Mouse (Mus musculus) embryo, embryonic 10.5 days (tissue): ENCODE measurements around the gene Evi5.
"Not testable (repeated sequence)": the region's sequence is repeated elsewhere in the genome, so short reads cannot be mapped to it uniquely, and the experiment has no call there.

Experiments used
- DNase-seq: peaks from one replicate; pipeline ENCODE4 v3.0.0-alpha.2; 2015; ENCODE audit warnings: low spot score

Gene Evi5

GRCm38 (mm10) chr5:107874561-107875260 lies at the start of gene Evi5:
Gene Evi5 (minus strand): TSS chr5:107875107.
- no peak for DNase-seq

- no peak for DNase-seq
Measured at GRCm38 (mm10) chr5:107924564-107924963, 49.7 kb upstream of the Evi5 start.

GRCm38 (mm10) chr5:107922836-107923235 lies 47.9 kb upstream of the Evi5 start:
- DNase-seq = no peak

- peak; percentile 88 for DNase-seq
Measured at GRCm38 (mm10) chr5:107921400-107922252, 46.7 kb upstream of the Evi5 start.

- DNase-seq = no peak
Measured at GRCm38 (mm10) chr5:107915280-107915679, 40.4 kb upstream of the Evi5 start.

- no peak for DNase-seq
Measured at GRCm38 (mm10) chr5:107911012-107911411, 36.1 kb upstream of the Evi5 start.

- DNase-seq = no peak
Measured at GRCm38 (mm10) chr5:107910084-107910616, 35.2 kb upstream of the Evi5 start.

GRCm38 (mm10) chr5:107909668-107910067 lies 34.8 kb upstream of the Evi5 start:
- no peak for DNase-seq

- DNase-seq = no peak
Measured at GRCm38 (mm10) chr5:107908514-107909110, 33.7 kb upstream of the Evi5 start.

- no peak for DNase-seq
Measured at GRCm38 (mm10) chr5:107904325-107904724, 29.4 kb upstream of the Evi5 start.

- DNase-seq = no peak
Measured at GRCm38 (mm10) chr5:107901014-107901615, 26.2 kb upstream of the Evi5 start.

- peak; percentile 98 for DNase-seq
Measured at GRCm38 (mm10) chr5:107900206-107901013, 25.5 kb upstream of the Evi5 start, which contains the start of gene Rpl5. Gene Rpl5 (plus strand): TSS chr5:107900502.

- DNase-seq = no peak
Measured at GRCm38 (mm10) chr5:107896265-107896664, 21.4 kb upstream of the Evi5 start.

- no peak for DNase-seq
Measured at GRCm38 (mm10) chr5:107894676-107895075, 19.8 kb upstream of the Evi5 start.

- DNase-seq = not testable (repeated sequence)
Measured at GRCm38 (mm10) chr5:107891515-107891914, 16.6 kb upstream of the Evi5 start.

GRCm38 (mm10) chr5:107889994-107890888 lies 15.3 kb upstream of the Evi5 start:
- no peak for DNase-seq

GRCm38 (mm10) chr5:107880710-107881109 lies 5.8 kb upstream of the Evi5 start:
- no peak for DNase-seq

- DNase-seq = no peak
Measured at GRCm38 (mm10) chr5:107877053-107877452, 2.1 kb upstream of the Evi5 start.

- DNase-seq = no peak
Measured at GRCm38 (mm10) chr5:107875261-107875611, 329 bp upstream of the Evi5 start.

GRCm38 (mm10) chr5:107873886-107874302 lies 1.0 kb downstream of the Evi5 start:
- no peak for DNase-seq
